Mouse (Mus musculus) stomach, postnatal 0 days (tissue): ENCODE data around the gene Gabarapl2.

Experiments used
- CTCF ChIP-seq: IDR thresholded peaks from 2 replicates; pipeline ENCODE4 v1.5.1; 2016; ENCODE audit warnings: antibody characterized with exemption, low read depth, mild to moderate bottlenecking, moderate library complexity
- EP300 ChIP-seq: optimal IDR thresholded peaks from 2 replicates; pipeline ENCODE3; 2016; ENCODE audit warnings: antibody characterized with exemption

- TF ChIP-seq EP300 (no peak), CTCF (no peak)
Observed at GRCm38 (mm10) chr8:111934201-111934600, 6.3 kb upstream of the Gabarapl2 start.
